Mouse (Mus musculus): Measurements from ENCODE around the gene Clcn6. TPM values are rescaled to one million over a fixed set of nuclear protein-coding genes. Genes with fewer than 3 reads are reported as not detected.
A peak's percentile ranks its signal among the peaks of the same experiment; 100 is the strongest.

Gene Clcn6
- polyA plus RNA-seq, 1 experiment from 2014 or later, result 19.1 TPM

DNA sequence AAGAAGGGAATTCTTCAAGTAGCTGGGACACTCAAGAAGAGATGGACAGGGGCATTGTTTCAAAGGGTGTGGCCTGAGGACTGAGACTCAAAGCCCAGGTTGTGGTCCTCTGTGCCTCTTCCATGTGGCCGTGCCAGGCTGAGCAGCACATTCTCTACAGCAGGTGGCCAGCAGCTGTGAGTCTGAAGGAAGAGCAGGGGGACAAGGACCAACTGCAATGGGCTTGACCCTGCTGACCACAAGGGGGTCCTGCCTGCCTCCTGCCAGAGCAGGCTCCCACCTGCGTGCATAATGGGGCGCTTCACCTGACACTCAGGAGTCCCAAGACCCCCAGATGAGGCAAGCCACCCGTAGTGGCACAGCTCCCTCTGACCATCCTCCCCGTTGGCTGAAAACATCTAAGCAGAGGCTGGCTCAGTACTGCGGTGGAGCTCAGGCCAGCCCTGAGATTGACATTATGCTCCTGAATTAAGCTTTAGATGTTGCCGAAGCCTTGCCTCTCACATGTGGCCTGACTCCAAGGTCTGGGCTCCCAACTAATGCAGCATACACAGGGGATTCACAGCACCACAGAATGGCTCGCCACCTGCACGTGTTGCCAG lies 19.7 kb upstream of the Clcn6 start:
- H3K4me2 ChIP-seq (ENCODE audit: low read length), result no peak overlapping the region
- H3K9ac ChIP-seq (ENCODE audit: low read length), result no peak overlapping the region
- ATAC-seq (no peak), DNase-seq (ENCODE audit: low spot score) (no peak)
- peaks cover 57% of the 10 kb centered on the region for H3K36me3 ChIP-seq (ENCODE audit: control insufficient read depth, insufficient read depth, low read length)
- H3K9me3 ChIP-seq (replicated peaks; ENCODE audit: control insufficient read depth, low read length), result no peaks in the 10 kb centered on the region
- no peak overlapping the region for H3K27ac ChIP-seq (ENCODE audit: low read depth, low read length)
- no peaks in the 10 kb centered on the region for H3K27me3 ChIP-seq (replicated peaks; ENCODE audit: control insufficient read depth, insufficient read depth, low read length)
- no peaks in the 10 kb centered on the region for H3K4me1 ChIP-seq (ENCODE audit: control insufficient read depth, insufficient read depth, low read length)
- H3K4me3 ChIP-seq (ENCODE audit: low read depth, low read length), result no peak overlapping the region
- 91% methylated on average over 9 of the region's 9 CpGs for WGBS

DNA sequence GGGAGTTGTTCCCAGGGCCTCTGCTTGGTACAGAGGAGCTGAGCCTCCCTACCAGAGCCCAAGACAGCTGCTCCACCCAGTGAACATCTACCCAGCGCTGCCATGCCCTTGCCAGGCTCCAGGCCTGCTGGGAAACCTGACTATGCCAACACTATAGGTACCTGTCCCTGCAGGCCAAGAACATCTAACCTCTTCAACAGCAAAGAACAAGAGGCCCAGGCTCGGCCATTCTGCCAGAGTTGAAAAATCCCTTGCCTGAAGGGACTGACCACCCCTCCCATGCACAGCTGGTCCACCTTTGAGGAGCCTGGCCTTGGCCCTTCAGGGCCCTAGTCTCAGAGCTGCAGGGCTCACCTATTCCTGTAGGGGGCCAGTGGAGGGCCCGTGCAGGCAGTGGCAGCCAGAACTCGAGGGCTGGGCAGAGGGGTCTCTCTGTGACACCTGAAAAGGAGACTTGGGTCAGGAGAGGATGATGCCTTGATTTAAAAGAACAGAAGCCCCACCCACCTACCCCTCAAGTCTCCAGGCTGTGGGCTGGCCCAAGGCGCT lies 19.1 kb upstream of the Clcn6 start:
- no peak overlapping the region for H3K9ac ChIP-seq (ENCODE audit: low read length)
- no peaks in the 10 kb centered on the region for H3K27me3 ChIP-seq (replicated peaks; ENCODE audit: control insufficient read depth, insufficient read depth, low read length)
- H3K9me3 ChIP-seq (replicated peaks; ENCODE audit: control insufficient read depth, low read length), result no peaks in the 10 kb centered on the region
- ATAC-seq (no peak), DNase-seq (ENCODE audit: low spot score) (no peak)
- H3K4me1 ChIP-seq (ENCODE audit: control insufficient read depth, insufficient read depth, low read length), result no peaks in the 10 kb centered on the region
- H3K4me2 ChIP-seq (ENCODE audit: low read length), result no peak overlapping the region
- 79% methylated on average over 5 of the region's 5 CpGs for WGBS
- no peak overlapping the region for H3K27ac ChIP-seq (ENCODE audit: low read depth, low read length)
- no peak overlapping the region for H3K4me3 ChIP-seq (ENCODE audit: low read depth, low read length)
- peaks cover 62% of the 10 kb centered on the region for H3K36me3 ChIP-seq (ENCODE audit: control insufficient read depth, insufficient read depth, low read length)

DNA sequence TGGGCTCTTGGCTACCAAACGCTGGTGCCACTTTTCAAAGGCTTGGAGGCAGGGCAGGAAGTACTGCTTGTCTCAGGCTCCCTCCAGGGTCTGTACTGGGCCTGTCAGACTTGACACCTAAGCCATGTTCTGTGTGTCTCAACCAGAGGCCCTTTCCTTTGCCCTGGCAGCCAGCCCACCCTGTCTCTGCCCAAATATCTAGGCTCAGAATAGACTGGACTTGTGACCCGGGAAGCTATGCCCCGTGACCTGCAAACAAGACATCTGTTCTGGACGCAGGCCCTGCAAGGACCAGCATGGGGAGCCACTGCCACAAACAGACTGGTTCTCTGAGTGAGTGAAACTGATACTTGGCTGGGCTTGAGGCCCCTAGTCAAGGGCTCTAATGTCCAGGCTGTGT lies 18.2 kb upstream of the Clcn6 start:
- H3K9me3 ChIP-seq (replicated peaks; ENCODE audit: control insufficient read depth, low read length), result no peaks in the 10 kb centered on the region
- no peak overlapping the region for H3K27ac ChIP-seq (ENCODE audit: low read depth, low read length)
- H3K4me2 ChIP-seq (ENCODE audit: low read length), result no peak overlapping the region
- peaks cover 72% of the 10 kb centered on the region for H3K36me3 ChIP-seq (ENCODE audit: control insufficient read depth, insufficient read depth, low read length)
- no peaks in the 10 kb centered on the region for H3K27me3 ChIP-seq (replicated peaks; ENCODE audit: control insufficient read depth, insufficient read depth, low read length)
- no peak overlapping the region for H3K9ac ChIP-seq (ENCODE audit: low read length)
- 94% methylated on average over 4 of the region's 4 CpGs for WGBS
- no peak overlapping the region for H3K4me3 ChIP-seq (ENCODE audit: low read depth, low read length)
- DNase-seq (ENCODE audit: low spot score), result no peak
- no peak for ATAC-seq
- H3K4me1 ChIP-seq (ENCODE audit: control insufficient read depth, insufficient read depth, low read length), result no peaks in the 10 kb centered on the region

DNA sequence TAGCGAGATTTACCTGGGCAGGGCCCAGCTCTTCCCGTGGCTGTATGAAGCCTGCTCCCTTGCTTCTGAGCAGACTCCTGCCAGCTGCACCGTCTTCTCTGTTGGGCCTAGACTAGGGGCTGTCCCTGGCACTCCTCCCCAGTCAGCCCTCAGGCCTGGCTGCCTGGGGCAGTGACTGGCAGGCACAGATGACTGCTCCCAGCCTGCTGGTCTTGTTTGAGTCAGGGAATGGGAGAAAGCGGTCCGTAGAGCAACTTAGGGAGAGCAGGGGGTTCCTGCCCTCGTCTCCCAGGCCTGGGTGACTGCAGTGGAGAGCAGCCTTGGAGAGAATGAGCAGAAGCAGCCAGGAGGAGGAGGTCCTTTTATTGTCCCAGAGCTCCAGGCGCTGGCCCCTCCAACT lies 17.6 kb upstream of the Clcn6 start:
- DNase-seq (ENCODE audit: low spot score) (no peak), ATAC-seq (no peak)
- Histone ChIP-seq H3K27ac (ENCODE audit: low read depth, low read length) (no peak overlapping the region), H3K4me2 (ENCODE audit: low read length) (no peak overlapping the region), H3K9ac (ENCODE audit: low read length) (no peak overlapping the region), H3K36me3 (ENCODE audit: control insufficient read depth, insufficient read depth, low read length) (peaks cover 77% of the 10 kb centered on the region), H3K4me3 (ENCODE audit: low read depth, low read length) (no peak overlapping the region), H3K27me3 (replicated peaks; ENCODE audit: control insufficient read depth, insufficient read depth, low read length) (no peaks in the 10 kb centered on the region), H3K4me1 (ENCODE audit: control insufficient read depth, insufficient read depth, low read length) (no peaks in the 10 kb centered on the region), H3K9me3 (replicated peaks; ENCODE audit: control insufficient read depth, low read length) (no peaks in the 10 kb centered on the region)
- WGBS, result 90% methylated on average over 7 of the region's 7 CpGs

DNA sequence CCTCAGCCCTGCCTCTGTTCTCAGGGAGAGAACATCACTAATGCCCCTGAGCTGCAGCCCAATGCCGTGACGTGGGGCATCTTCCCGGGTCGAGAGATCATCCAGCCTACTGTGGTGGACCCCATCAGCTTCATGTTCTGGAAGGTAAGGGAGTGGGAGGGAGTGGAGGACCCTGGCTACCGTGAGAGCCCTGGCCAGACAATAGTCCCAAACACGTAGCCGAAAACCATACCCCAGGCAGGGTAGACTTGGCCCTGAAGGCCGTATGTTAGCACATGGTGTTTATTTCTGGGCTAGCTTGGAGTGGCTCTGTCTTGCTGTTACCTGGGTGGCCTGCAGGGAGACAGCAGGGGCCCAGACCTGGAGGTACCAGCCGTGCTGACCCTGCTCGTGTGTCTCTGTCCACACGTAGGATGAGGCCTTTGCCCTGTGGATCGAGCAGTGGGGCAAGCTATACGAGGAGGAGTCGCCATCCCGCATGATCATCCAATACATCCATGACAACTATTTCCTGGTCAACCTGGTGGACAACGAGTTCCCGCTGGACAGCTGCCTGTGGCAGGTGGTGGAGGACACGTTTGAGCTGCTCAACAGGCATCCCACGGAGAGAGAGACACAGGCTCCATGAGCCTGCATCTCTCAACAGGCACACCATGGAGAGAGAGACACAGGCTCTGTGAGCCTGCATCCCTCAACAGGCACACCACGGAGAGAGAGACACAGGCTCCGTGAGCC lies 16.5 kb upstream of the Clcn6 start:
- Histone ChIP-seq H3K4me1 (ENCODE audit: control insufficient read depth, insufficient read depth, low read length) (no peaks in the 10 kb centered on the region), H3K27me3 (replicated peaks; ENCODE audit: control insufficient read depth, insufficient read depth, low read length) (no peaks in the 10 kb centered on the region), H3K27ac (ENCODE audit: low read depth, low read length) (no peak overlapping the region), H3K4me3 (ENCODE audit: low read depth, low read length) (no peak overlapping the region), H3K9me3 (replicated peaks; ENCODE audit: control insufficient read depth, low read length) (no peaks in the 10 kb centered on the region), H3K4me2 (ENCODE audit: low read length) (no peak overlapping the region), H3K9ac (ENCODE audit: low read length) (no peak overlapping the region), H3K36me3 (ENCODE audit: control insufficient read depth, insufficient read depth, low read length) (peaks cover 84% of the 10 kb centered on the region)
- DNase-seq (ENCODE audit: low spot score) (no peak), ATAC-seq (no peak)
- 94% methylated on average over 21 of the region's 21 CpGs for WGBS

DNA sequence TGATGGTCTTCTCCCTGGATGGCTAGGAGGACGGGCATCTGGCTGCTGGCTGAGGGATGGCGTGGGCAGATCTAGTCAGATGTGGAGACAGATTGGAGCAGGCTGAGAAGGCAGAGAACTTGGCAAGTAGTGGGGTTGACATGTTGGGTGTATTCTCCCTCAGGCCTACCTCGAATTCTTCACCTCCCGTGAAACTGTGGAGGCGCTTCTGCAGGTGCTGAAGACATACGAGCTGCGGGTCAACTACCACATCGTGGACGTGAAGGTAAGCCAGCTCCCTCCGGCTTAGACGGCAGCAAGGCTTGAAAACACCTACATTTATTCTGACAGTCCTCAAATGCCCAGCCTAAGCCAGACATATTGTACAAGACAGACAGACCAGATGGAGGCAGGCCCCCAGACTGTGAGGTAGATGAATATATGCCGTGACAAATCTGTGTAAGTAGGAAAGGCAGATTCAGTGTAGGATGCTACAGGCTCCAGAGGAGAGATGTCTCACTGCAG lies 14.8 kb upstream of the Clcn6 start:
- Histone ChIP-seq H3K4me1 (ENCODE audit: control insufficient read depth, insufficient read depth, low read length) (no peaks in the 10 kb centered on the region), H3K27ac (ENCODE audit: low read depth, low read length) (peak overlapping the region; percentile 33; the same call in 1 of the 2 replicates), H3K9ac (ENCODE audit: low read length) (no peak overlapping the region), H3K4me2 (ENCODE audit: low read length) (no peak overlapping the region), H3K9me3 (replicated peaks; ENCODE audit: control insufficient read depth, low read length) (no peaks in the 10 kb centered on the region), H3K27me3 (replicated peaks; ENCODE audit: control insufficient read depth, insufficient read depth, low read length) (no peaks in the 10 kb centered on the region), H3K36me3 (ENCODE audit: control insufficient read depth, insufficient read depth, low read length) (peaks cover 86% of the 10 kb centered on the region), H3K4me3 (ENCODE audit: low read depth, low read length) (no peak overlapping the region)
- peak; percentile 62; the same call in 1 of the 2 replicates for ATAC-seq
- 87% methylated on average over 12 of the region's 12 CpGs for WGBS
- DNase-seq (ENCODE audit: low spot score), result peak; percentile 18

DNA sequence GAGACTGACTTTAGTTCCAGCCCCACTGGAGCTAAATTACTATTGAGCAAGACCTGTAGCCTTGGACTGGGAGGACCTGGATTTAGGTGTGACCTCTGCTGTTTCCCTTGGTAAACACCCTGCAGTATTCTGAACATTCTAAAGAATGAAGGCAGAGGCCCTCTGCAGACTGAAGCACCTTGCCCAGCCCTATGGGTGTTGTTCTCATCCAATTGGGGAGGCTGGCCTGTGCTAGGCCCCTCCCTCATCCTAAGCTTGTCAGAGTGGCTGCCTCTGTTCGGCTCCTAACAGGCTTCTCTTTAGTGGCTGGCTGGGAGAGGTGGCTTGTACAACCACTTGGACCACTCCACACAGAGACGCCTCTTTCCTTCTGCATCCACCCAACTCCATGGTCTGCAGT lies 14.4 kb upstream of the Clcn6 start:
- Histone ChIP-seq H3K27me3 (replicated peaks; ENCODE audit: control insufficient read depth, insufficient read depth, low read length) (no peaks in the 10 kb centered on the region), H3K36me3 (ENCODE audit: control insufficient read depth, insufficient read depth, low read length) (peaks cover 89% of the 10 kb centered on the region), H3K4me1 (ENCODE audit: control insufficient read depth, insufficient read depth, low read length) (no peaks in the 10 kb centered on the region), H3K9me3 (replicated peaks; ENCODE audit: control insufficient read depth, low read length) (no peaks in the 10 kb centered on the region), H3K4me2 (ENCODE audit: low read length) (no peak overlapping the region), H3K27ac (ENCODE audit: low read depth, low read length) (peak overlapping the region; percentile 33; the same call in 1 of the 2 replicates), H3K9ac (ENCODE audit: low read length) (no peak overlapping the region), H3K4me3 (ENCODE audit: low read depth, low read length) (no peak overlapping the region)
- DNase-seq (ENCODE audit: low spot score) (no peak), ATAC-seq (peak; percentile 10; the same call in 1 of the 2 replicates)
- 53% methylated on average over 2 of the region's 2 CpGs for WGBS

DNA sequence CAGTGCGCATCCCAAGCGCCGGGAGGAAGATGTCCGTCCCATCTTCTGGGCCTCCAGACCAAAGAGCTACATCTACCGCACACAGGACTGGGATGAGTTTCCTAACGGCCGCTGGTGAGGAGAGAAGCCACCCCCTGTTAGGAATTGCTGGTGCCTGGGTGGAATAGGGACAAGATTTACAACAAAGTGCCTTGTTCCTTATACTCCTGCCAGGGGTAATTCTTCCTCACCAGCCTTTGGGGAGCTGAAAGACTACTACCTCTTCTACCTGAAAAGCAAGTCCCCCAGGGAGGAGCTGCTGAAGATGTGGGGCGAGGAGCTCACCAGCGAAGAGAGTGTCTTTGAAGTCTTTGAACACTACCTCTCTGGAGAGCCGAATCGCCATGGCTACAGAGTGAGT lies 13.3 kb upstream of the Clcn6 start:
- no peak overlapping the region for H3K27ac ChIP-seq (ENCODE audit: low read depth, low read length)

More for the DNA sequence above, 13.3 kb upstream of the Clcn6 start:
- peaks cover 82% of the 10 kb centered on the region for H3K36me3 ChIP-seq (ENCODE audit: control insufficient read depth, insufficient read depth, low read length)
- no peak overlapping the region for H3K9ac ChIP-seq (ENCODE audit: low read length)
- H3K4me3 ChIP-seq (ENCODE audit: low read depth, low read length), result no peak overlapping the region
- no peaks in the 10 kb centered on the region for H3K4me1 ChIP-seq (ENCODE audit: control insufficient read depth, insufficient read depth, low read length)
- 83% methylated on average over 11 of the region's 11 CpGs for WGBS
- H3K27me3 ChIP-seq (replicated peaks; ENCODE audit: control insufficient read depth, insufficient read depth, low read length), result no peaks in the 10 kb centered on the region
- no peak overlapping the region for H3K4me2 ChIP-seq (ENCODE audit: low read length)
- H3K9me3 ChIP-seq (replicated peaks; ENCODE audit: control insufficient read depth, low read length), result no peaks in the 10 kb centered on the region
- DNase-seq (ENCODE audit: low spot score) (no peak), ATAC-seq (no peak)
